Mouse (Mus musculus) hindbrain, embryonic 12.5 days (tissue): Measurements from ENCODE around the gene Palm2. TPM values are rescaled to one million over a fixed set of nuclear protein-coding genes. Genes with fewer than 3 reads are reported as not detected.

Experiments used
- ATAC-seq: fragments of 200-750 bp; cut with Nextera tagmentation; 2 replicates; pipeline ENCODE4 v1.8.0; 2017; ENCODE audit warnings: moderate TSS enrichment; ENCODE audit not compliant: low FRiP score
- H3K27ac ChIP-seq: fragments of 300-500 bp; sonication (generic); 2 replicates; pipeline ENCODE4 v1.5.1; 2016; ENCODE audit warnings: mild to moderate bottlenecking
- H3K27me3 ChIP-seq: fragments of 300-500 bp; sonication (generic); 2 replicates; pipeline ENCODE4 v1.6.1; 2016; ENCODE audit warnings: mild to moderate bottlenecking
- H3K36me3 ChIP-seq: fragments of 300-500 bp; sonication (generic); 2 replicates; pipeline ENCODE4 v1.6.1; 2016; ENCODE audit warnings: mild to moderate bottlenecking
- H3K4me1 ChIP-seq: fragments of 300-500 bp; sonication (generic); 2 replicates; pipeline ENCODE4 v1.6.1; 2016
- H3K4me2 ChIP-seq: fragments of 300-500 bp; sonication (generic); replicated peaks from 2 replicates; pipeline ENCODE4 v1.6.1; 2016; ENCODE audit warnings: mild to moderate bottlenecking
- H3K4me3 ChIP-seq: fragments of 300-500 bp; sonication (generic); 2 replicates; pipeline ENCODE4 v1.5.1; 2016; ENCODE audit warnings: mild to moderate bottlenecking
- H3K9ac ChIP-seq: fragments of 300-500 bp; sonication (generic); 2 replicates; pipeline ENCODE4 v1.6.1; 2016; ENCODE audit warnings: mild to moderate bottlenecking, moderate library complexity
- H3K9me3 ChIP-seq: fragments of 300-500 bp; sonication (generic); replicated peaks from 2 replicates; pipeline ENCODE4 v1.6.1; 2016; ENCODE audit warnings: mild to moderate bottlenecking
- WGBS: fragments of 180-500 bp; shearing (Covaris S2); methylation state at CpG from one replicate; pipeline ENCODE4 v1.1.7; 2016; 5-methylcytosine and 5-hydroxymethylcytosine counted together
- polyA plus RNA-seq: library from polyadenylated mRNA; unstranded; fragments of >200 nt; fragmentation: Nextera tagmentation; extraction: Ambion mirVana; gene quantifications from 2 replicates; pipeline ENCODE4 v1.2.1, GENCODE M21; 2016

Palm2 gene
- polyA plus RNA-seq, 1 experiment from 2014 or later, result 6.0 TPM

- H3K9me3 ChIP-seq, result no peaks in the 10 kb centered on the region
- H3K9ac ChIP-seq, result no peak overlapping the region
- no peaks in the 10 kb centered on the region for H3K4me1 ChIP-seq
- no peak overlapping the region for H3K27ac ChIP-seq
- H3K27me3 ChIP-seq, result no peaks in the 10 kb centered on the region
- H3K4me3 ChIP-seq, result no peak overlapping the region
- no peaks in the 10 kb centered on the region for H3K36me3 ChIP-seq
- no peak overlapping the region for H3K4me2 ChIP-seq
- ATAC-seq, result no peak
- 76% methylated on average over 4 of the region's 4 CpGs for WGBS
Measured at GRCm38 (mm10) chr4:57446854-57447444, 12.9 kb downstream of the Palm2 start.

DNA sequence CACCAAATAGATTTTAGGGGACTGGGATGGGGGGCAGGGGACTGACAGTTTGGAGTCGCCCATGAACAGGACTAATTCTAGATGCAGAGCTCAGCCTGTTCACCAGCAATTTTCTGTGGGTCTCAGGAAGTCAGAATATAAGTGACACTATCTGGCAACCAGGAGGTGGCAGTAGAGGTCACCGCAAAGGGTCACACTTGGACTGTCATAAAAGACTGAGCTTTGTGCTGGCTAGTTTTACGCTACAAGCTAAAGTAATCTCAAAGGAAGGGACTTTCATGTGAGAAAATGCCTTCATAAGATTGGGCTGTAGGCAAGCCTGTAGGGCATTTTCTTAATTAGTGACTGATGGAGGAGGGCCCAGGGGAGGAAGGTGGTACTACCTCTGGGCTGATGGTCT is 17.8 kb downstream of the Palm2 start:
- H3K27me3 ChIP-seq, result no peaks in the 10 kb centered on the region
- no peak overlapping the region for H3K9ac ChIP-seq
- no peaks in the 10 kb centered on the region for H3K9me3 ChIP-seq
- no peaks in the 10 kb centered on the region for H3K4me1 ChIP-seq
- H3K4me2 ChIP-seq, result no peak overlapping the region
- H3K27ac ChIP-seq, result no peak overlapping the region
- no peak for ATAC-seq
- 34% methylated on average over 3 of the region's 3 CpGs for WGBS
- H3K4me3 ChIP-seq, result no peak overlapping the region
- no peaks in the 10 kb centered on the region for H3K36me3 ChIP-seq

- H3K4me3 ChIP-seq, result no peak overlapping the region
- H3K4me2 ChIP-seq, result no peak overlapping the region
- WGBS, result 95% methylated on average over 5 of the region's 5 CpGs
- no peaks in the 10 kb centered on the region for H3K27me3 ChIP-seq
- H3K27ac ChIP-seq, result no peak overlapping the region
- H3K36me3 ChIP-seq, result no peaks in the 10 kb centered on the region
- no peak for ATAC-seq
- H3K9me3 ChIP-seq, result no peaks in the 10 kb centered on the region
- H3K4me1 ChIP-seq, result no peaks in the 10 kb centered on the region
- H3K9ac ChIP-seq, result no peak overlapping the region
Measured at GRCm38 (mm10) chr4:57452661-57453060, 18.6 kb downstream of the Palm2 start.

DNA sequence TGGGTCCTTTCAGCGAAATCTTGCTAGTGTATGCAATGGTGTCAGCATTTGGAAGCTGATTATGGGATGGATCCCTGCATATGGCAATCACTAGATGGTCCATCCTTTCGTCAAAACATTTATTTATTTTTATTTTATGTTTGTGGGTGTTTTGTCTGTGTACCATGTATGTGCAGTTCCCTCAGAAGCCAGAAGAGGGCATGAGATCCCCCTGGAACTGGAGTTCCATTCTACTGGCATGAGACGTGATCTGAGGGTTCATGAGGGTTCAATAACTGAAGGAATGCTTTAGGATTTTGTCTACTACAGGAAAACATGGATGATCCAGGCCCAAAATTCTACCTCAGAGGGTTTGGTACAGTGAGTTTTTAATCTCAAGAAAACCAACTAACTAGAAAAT is 28.3 kb downstream of the Palm2 start:
- Histone ChIP-seq H3K27ac (no peak overlapping the region), H3K9me3 (no peaks in the 10 kb centered on the region), H3K4me2 (no peak overlapping the region), H3K4me1 (no peaks in the 10 kb centered on the region), H3K4me3 (no peak overlapping the region), H3K27me3 (no peaks in the 10 kb centered on the region), H3K36me3 (no peaks in the 10 kb centered on the region), H3K9ac (no peak overlapping the region)
- ATAC-seq, result no peak
- WGBS, result 61% methylated on average over 3 of the region's 3 CpGs

- Histone ChIP-seq H3K36me3 (no peaks in the 10 kb centered on the region), H3K4me2 (no peak overlapping the region), H3K4me1 (no peaks in the 10 kb centered on the region), H3K27me3 (no peaks in the 10 kb centered on the region), H3K9ac (no peak overlapping the region), H3K4me3 (no peak overlapping the region), H3K27ac (no peak overlapping the region), H3K9me3 (no peaks in the 10 kb centered on the region)
- 86% methylated on average over 7 of the region's 7 CpGs for WGBS
- ATAC-seq, result no peak
Measured at GRCm38 (mm10) chr4:57482435-57482834, 48.4 kb downstream of the Palm2 start.

DNA sequence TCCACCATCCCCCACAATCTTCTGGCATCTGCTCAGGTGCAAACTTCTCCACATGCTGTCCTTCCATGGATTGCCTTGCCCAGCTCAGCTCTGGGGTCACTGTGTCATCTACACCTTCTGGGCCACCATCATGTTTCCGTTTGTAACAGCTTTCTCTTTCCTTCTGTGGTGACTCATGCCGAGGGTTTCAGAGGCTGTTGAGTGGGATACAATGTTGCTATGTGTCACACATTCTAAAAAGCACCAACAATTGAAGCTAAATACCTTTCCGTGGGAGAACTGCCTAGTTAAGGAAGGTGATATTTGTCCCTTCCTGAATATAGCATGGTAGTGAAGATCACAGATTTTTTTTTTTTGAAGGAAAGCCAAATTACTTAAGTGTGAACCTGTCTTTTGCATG is 52.3 kb downstream of the Palm2 start:
- Histone ChIP-seq H3K36me3 (no peaks in the 10 kb centered on the region), H3K4me2 (no peak overlapping the region), H3K9me3 (no peaks in the 10 kb centered on the region), H3K27ac (no peak overlapping the region), H3K4me3 (no peak overlapping the region), H3K27me3 (no peaks in the 10 kb centered on the region), H3K9ac (no peak overlapping the region), H3K4me1 (no peaks in the 10 kb centered on the region)
- ATAC-seq, result no peak
- 88% methylated on average over 3 of the region's 3 CpGs for WGBS

DNA sequence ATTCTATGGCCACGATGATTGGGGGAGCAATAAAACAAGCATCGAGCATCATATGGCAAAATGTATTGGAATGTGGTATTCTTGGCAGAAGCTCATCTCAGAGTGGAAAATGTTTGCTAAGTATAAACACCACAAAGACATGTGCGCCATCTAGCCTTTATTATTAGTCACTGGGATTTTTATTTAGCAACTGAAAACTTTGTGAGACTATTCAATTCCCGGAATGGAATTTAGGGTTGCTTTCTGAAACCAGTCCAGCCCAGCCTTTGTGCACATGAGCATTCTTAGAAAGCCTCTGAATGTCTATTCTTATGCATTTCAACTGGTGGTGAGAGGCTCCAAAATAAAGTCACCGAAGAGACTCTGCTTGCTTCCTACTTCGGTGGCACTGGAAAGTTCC is 55.8 kb downstream of the Palm2 start:
- no peak for ATAC-seq
- 86% methylated on average over 6 of the region's 6 CpGs for WGBS
- Histone ChIP-seq H3K9ac (no peak overlapping the region), H3K27me3 (no peaks in the 10 kb centered on the region), H3K36me3 (no peaks in the 10 kb centered on the region), H3K9me3 (no peaks in the 10 kb centered on the region), H3K4me1 (no peaks in the 10 kb centered on the region), H3K4me3 (no peak overlapping the region), H3K4me2 (no peak overlapping the region), H3K27ac (no peak overlapping the region)

DNA sequence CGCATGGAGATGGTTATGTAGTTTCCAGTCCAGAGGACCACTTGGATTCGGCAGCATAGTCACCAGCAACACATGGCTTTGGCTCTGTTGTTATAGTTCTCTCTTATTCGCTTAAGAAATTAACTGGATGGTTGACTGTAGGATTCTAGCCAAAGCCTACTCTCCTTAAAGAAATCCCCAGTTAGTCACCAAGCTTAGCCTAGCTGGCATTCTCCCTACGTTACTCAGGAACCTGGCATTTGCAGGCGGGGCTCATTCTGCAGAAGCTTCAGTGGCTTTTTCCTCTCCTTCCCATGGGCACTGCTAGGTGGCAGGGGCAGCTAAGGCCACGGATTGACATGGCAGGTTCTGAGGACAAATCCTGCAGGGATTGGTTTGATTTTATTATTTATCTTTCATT is 70.7 kb downstream of the Palm2 start:
- 87% methylated on average over 6 of the region's 6 CpGs for WGBS
- Histone ChIP-seq H3K4me1 (no peaks in the 10 kb centered on the region), H3K27ac (no peak overlapping the region), H3K9ac (no peak overlapping the region), H3K4me3 (no peak overlapping the region), H3K27me3 (no peaks in the 10 kb centered on the region), H3K36me3 (no peaks in the 10 kb centered on the region), H3K4me2 (no peak overlapping the region), H3K9me3 (no peaks in the 10 kb centered on the region)
- ATAC-seq, result no peak

DNA sequence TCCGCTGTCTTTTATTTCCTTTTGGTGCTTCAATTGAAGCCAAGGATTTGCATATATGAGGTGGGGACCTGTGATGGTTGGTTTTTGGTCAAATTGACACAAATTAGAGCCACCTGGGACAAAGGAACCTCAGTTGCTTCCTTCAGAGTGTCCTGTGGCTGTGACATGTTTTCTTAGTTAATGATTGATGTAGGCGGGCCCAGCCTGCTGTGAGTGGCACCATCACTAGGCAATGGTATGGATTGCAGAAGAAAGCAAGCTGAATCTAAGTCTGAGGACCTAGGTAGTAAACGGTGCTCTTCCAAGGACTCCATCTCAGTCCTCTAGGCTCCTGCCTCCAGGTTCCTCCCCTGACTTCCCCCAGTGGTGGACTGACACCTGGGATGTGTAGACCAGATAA is 76.5 kb downstream of the Palm2 start:
- Histone ChIP-seq H3K4me1 (no peaks in the 10 kb centered on the region), H3K27ac (no peak overlapping the region), H3K9me3 (no peaks in the 10 kb centered on the region), H3K36me3 (no peaks in the 10 kb centered on the region), H3K27me3 (no peaks in the 10 kb centered on the region), H3K4me2 (no peak overlapping the region), H3K9ac (no peak overlapping the region), H3K4me3 (no peak overlapping the region)
- WGBS, result 58% methylated on average over 2 of the region's 3 CpGs
- no peak for ATAC-seq

GRCm38 (mm10) chr4:57511734-57512133 is 77.7 kb downstream of the Palm2 start:
- H3K27ac ChIP-seq, result no peak overlapping the region
- H3K36me3 ChIP-seq, result no peaks in the 10 kb centered on the region
- ATAC-seq, result no peak
- no peaks in the 10 kb centered on the region for H3K4me1 ChIP-seq
- no peaks in the 10 kb centered on the region for H3K27me3 ChIP-seq
- no peak overlapping the region for H3K9ac ChIP-seq
- no peak overlapping the region for H3K4me2 ChIP-seq
- no peaks in the 10 kb centered on the region for H3K9me3 ChIP-seq
- H3K4me3 ChIP-seq, result no peak overlapping the region
- 95% methylated on average over 1 of the region's 1 CpGs for WGBS

GRCm38 (mm10) chr4:57513241-57513933 is 79.3 kb downstream of the Palm2 start:
- 79% methylated on average over 8 of the region's 8 CpGs for WGBS
- ATAC-seq, result no peak
- H3K4me1 ChIP-seq, result no peaks in the 10 kb centered on the region

DNA sequence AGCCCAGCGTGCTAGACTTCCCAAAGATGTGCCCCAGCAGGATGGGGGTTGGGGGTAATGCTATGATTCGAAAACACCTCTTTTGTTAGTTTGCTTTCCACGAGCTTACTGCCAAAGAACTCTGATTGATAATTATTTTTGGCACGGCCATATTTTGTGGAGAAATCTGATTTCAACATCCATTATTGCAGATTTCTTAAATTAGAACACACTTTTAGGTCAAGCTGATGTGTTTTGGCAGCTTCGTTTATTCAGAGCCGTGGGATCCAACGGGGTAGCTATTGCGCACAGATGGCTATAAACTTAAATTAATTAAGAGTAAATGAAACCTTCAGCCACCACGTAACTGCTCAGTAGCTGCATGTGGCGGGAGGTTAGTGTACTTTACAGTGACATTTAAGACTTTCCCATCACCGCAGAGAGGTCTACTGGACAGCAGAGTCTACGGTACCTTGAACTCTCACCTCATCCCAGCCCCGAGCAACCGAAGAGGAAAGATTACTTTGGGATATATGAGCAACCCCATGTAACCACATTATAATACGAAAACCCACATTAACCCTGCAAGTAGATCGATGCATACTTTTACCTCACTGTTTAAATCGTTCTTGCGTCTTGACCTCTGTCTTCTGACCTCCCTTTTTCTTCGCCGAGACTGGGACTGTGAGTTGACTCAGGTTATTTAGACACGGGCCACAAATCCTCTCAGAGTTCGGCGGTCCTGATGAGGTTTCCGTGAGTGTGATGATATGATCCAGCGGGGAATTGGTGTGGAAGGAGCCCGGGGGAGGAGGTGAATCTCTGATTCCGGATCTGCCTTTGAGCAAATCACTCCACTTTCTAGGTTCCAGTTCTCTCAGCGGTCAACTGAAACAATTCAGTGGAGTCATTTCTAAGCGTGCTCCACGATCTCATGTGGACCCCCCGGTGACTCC is 80.2 kb downstream of the Palm2 start:
- Histone ChIP-seq H3K27ac (no peak overlapping the region), H3K9ac (no peak overlapping the region), H3K4me2 (no peak overlapping the region), H3K9me3 (no peaks in the 10 kb centered on the region), H3K4me3 (no peak overlapping the region), H3K36me3 (no peaks in the 10 kb centered on the region), H3K4me1 (no peaks in the 10 kb centered on the region), H3K27me3 (no peaks in the 10 kb centered on the region)
- 85% methylated on average over 31 of the region's 31 CpGs for WGBS
- ATAC-seq, result no peak

More at GRCm38 (mm10) chr4:57513241-57513933, 79.3 kb downstream of the Palm2 start:
- Histone ChIP-seq H3K27me3 (no peaks in the 10 kb centered on the region), H3K36me3 (no peaks in the 10 kb centered on the region), H3K27ac (no peak overlapping the region), H3K9me3 (no peaks in the 10 kb centered on the region), H3K9ac (no peak overlapping the region), H3K4me3 (no peak overlapping the region), H3K4me2 (no peak overlapping the region)
